Mouse (Mus musculus) kidney, adult 2 months (tissue): ENCODE measurements around the gene Shtn1. TPM values are rescaled to one million over a fixed set of nuclear protein-coding genes. Genes with fewer than 3 reads are reported as not detected.

Source experiments
- DNase-seq: peaks from one replicate; pipeline ENCODE4 v3.0.0; 2021
- H3K27ac ChIP-seq: fragments of 200-500 bp; 2 replicates; pipeline ENCODE4 v1.5.1; 2012; ENCODE audit warnings: low read depth, low read length, control low read depth, inconsistent platforms; ENCODE audit not compliant: insufficient read depth
- H3K27me3 ChIP-seq: fragments of 200-500 bp; replicated peaks from 2 replicates; pipeline ENCODE4 v1.6.1; 2012; ENCODE audit warnings: mild to moderate bottlenecking, moderate library complexity, low read length, inconsistent platforms; ENCODE audit not compliant: control insufficient read depth, insufficient read depth
- H3K36me3 ChIP-seq: fragments of 200-500 bp; 2 replicates; pipeline ENCODE4 v1.6.1; 2012; ENCODE audit warnings: mild to moderate bottlenecking, moderate library complexity, low read length, inconsistent platforms; ENCODE audit not compliant: control insufficient read depth, insufficient read depth
- H3K4me1 ChIP-seq: fragments of 200-500 bp; 2 replicates; pipeline ENCODE4 v1.6.1; 2011; ENCODE audit warnings: low read length; ENCODE audit not compliant: control insufficient read depth, insufficient read depth
- H3K4me3 ChIP-seq: fragments of 200-500 bp; 2 replicates; pipeline ENCODE4 v1.5.1; 2011; ENCODE audit warnings: mild to moderate bottlenecking, low read depth, low read length, control low read depth; ENCODE audit not compliant: insufficient read depth
- CTCF ChIP-seq: fragments of 200-500 bp; conservative IDR thresholded peaks from 2 replicates; pipeline ENCODE4 v1.5.1; 2011; ENCODE audit warnings: low read depth, mild to moderate bottlenecking, control low read depth, low read length, moderate library complexity, mixed read lengths; ENCODE audit not compliant: insufficient read depth, insufficient read length
- POLR2A ChIP-seq: fragments of 200-500 bp; IDR thresholded peaks from one replicate; pipeline ENCODE4 v1.6.1; 2011; ENCODE audit warnings: low read depth, low read length, control low read depth
- WGBS: fragments of 180-500 bp; shearing (Covaris S2); methylation state at CpG from one replicate; pipeline ENCODE4 v1.1.7; 2018; 5-methylcytosine and 5-hydroxymethylcytosine counted together
- polyA plus RNA-seq: library from polyadenylated mRNA; depleted of rRNA; stranded (reverse); fragments of >200 nt; gene quantifications from 2 replicates; pipeline ENCODE4 v1.2.3, GENCODE M21; 2012; rRNA removed

The Shtn1 gene
- 2.5 and 3.7 TPM in 2 replicates for polyA plus RNA-seq

DNA sequence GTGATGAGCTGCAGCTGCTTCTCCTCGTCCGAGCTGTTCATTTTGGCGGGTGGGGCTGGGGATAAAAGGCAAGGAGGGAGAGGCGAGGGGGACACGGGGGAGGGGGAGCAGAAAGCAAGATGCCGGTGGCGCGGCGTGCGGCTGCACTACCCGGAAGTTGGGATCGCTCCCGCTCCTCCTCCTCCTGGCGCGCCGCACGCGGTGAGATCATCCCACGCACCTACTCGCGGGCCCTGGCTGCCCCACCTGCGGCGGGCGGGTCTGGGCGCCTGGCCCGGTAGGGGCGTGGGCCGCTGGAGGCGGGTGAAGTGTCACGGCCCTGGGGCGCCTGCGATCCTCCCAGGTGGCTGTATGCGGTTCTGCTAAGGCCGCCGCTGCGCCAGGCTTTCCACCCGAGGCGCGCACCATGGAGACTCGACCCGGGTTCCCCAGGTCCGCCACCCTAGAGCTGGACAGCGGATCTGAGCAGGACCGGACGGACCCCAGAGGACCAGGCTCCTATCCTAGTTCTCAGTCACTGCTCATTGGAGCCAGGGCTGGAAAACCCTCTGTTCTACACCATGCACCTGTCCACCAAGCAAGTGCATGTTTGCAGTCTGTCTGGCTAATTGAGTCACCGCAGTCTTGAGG, at the start of gene Shtn1:
TSS of gene Shtn1 (minus strand) at position 629 of the 630 bp plus-strand sequence.
- under 1% methylated on average over 46 of the region's 46 CpGs for WGBS
- no peaks in the 10 kb centered on the region for H3K36me3 ChIP-seq
- TF ChIP-seq CTCF = no peak
- no peak for TF ChIP-seq POLR2A
- peak within 1 kb of the TSS; percentile 91 for H3K4me3 ChIP-seq
- H3K27me3 ChIP-seq = no peaks in the 10 kb centered on the region
- H3K27ac ChIP-seq = no peak within 1 kb of the TSS
- peak; percentile 73 for DNase-seq
- H3K4me1 ChIP-seq = no peaks in the 10 kb centered on the region

GRCm38 (mm10) chr19:59114152-59114551, 38.3 kb upstream of the Shtn1 start:
- Histone ChIP-seq H3K27me3 (no peaks in the 10 kb centered on the region), H3K4me1 (no peaks in the 10 kb centered on the region), H3K36me3 (no peaks in the 10 kb centered on the region), H3K27ac (no peak overlapping the region), H3K4me3 (peak overlapping the region; percentile 18; the same call in 1 of the 2 replicates)
- 58% methylated on average over 4 of the region's 4 CpGs for WGBS
- TF ChIP-seq POLR2A = no peak
- TF ChIP-seq CTCF = no peak
- DNase-seq = no peak

GRCm38 (mm10) chr19:59109937-59110336, 34.0 kb upstream of the Shtn1 start:
- no peaks in the 10 kb centered on the region for H3K27me3 ChIP-seq
- no peak overlapping the region for H3K27ac ChIP-seq
- 50% methylated on average over 1 of the region's 1 CpGs for WGBS
- H3K4me1 ChIP-seq = no peaks in the 10 kb centered on the region
- no peaks in the 10 kb centered on the region for H3K36me3 ChIP-seq
- no peak for DNase-seq
- no peak for TF ChIP-seq POLR2A
- no peak for TF ChIP-seq CTCF
- H3K4me3 ChIP-seq = no peak overlapping the region

DNA sequence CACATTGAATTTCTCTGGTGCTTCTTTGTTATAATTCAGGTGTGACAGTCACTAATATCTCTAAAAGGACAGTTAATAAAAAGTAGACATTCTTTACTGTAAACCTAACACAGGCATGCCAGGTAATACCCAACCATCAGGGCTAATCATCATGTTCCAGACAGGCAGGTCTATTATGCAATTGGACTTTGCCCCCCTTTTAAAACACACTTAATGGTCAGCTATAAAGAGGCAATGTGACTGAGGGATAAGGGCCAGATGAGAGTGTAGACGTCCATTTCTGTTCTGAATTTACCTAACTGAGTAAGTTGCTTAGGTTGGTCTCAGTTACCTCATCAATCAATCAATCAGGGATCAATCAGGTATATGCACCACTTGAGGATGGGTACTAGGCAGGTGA, 22.4 kb upstream of the Shtn1 start:
- Histone ChIP-seq H3K27ac (no peak overlapping the region), H3K4me3 (no peak overlapping the region), H3K36me3 (no peaks in the 10 kb centered on the region), H3K27me3 (no peaks in the 10 kb centered on the region), H3K4me1 (no peaks in the 10 kb centered on the region)
- TF ChIP-seq POLR2A = no peak
- TF ChIP-seq CTCF = no peak
- DNase-seq = peak; percentile 17
- 30% methylated on average over 1 of the region's 1 CpGs for WGBS

DNA sequence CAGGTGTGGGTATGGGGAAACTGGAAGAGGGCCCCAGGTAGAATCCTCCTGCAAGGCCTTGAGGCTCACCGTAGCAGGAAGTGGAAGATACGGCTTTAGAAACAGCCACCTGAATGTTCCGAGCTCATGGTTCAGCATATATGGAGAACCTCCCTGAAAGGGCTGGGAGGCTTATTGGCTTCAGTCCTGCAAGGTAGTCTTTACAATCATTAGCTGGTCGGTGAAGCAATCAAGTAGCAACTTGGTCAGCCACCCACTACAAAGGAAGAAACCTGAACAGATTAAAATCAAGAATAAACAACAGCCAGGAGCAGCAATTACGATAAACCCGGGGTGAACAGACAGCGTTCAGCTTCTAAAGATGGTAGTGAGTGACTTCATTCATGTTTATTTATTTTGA, 16.4 kb upstream of the Shtn1 start:
- Histone ChIP-seq H3K27ac (no peak overlapping the region), H3K27me3 (no peaks in the 10 kb centered on the region; the same call in 1 of the 2 replicates), H3K4me1 (no peaks in the 10 kb centered on the region), H3K4me3 (no peak overlapping the region), H3K36me3 (no peaks in the 10 kb centered on the region)
- 73% methylated on average over 7 of the region's 7 CpGs for WGBS
- no peak for DNase-seq
- no peak for TF ChIP-seq POLR2A
- TF ChIP-seq CTCF = no peak

GRCm38 (mm10) chr19:59090337-59090736, 14.4 kb upstream of the Shtn1 start:
- 67% methylated on average over 1 of the region's 1 CpGs for WGBS
- TF ChIP-seq CTCF = no peak
- TF ChIP-seq POLR2A = no peak
- H3K4me3 ChIP-seq = no peak overlapping the region
- no peaks in the 10 kb centered on the region; the same call in 1 of the 2 replicates for H3K27me3 ChIP-seq
- DNase-seq = no peak
- H3K36me3 ChIP-seq = no peaks in the 10 kb centered on the region
- H3K27ac ChIP-seq = no peak overlapping the region
- H3K4me1 ChIP-seq = no peaks in the 10 kb centered on the region

DNA sequence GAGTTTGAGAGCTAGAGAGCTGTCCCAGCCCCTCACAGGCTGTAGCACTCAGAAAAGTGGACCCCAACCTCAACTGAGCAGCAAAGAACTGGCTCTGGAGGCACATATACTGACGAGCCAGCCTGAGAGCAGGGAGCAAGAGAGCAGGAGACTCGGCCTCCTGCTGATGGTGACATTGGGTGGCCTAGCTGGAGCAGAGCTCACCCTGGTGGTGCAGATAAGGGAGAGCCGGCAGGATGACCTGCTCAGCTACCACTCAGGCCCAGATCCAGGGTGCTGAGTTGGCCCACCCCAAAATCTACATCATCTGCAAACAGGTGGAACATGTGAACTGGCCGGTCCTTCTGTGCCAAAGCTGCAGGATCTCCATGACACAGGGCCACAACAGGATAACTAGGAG, 8.4 kb upstream of the Shtn1 start:
- Histone ChIP-seq H3K36me3 (no peaks in the 10 kb centered on the region), H3K4me1 (no peaks in the 10 kb centered on the region), H3K27ac (no peak overlapping the region), H3K4me3 (no peak overlapping the region), H3K27me3 (no peaks in the 10 kb centered on the region; the same call in 1 of the 2 replicates)
- TF ChIP-seq CTCF (peak; percentile 32), POLR2A (no peak)
- 49% methylated on average over 4 of the region's 4 CpGs for WGBS
- no peak for DNase-seq
